Mouse (Mus musculus) small intestine, adult 2 months (tissue): ENCODE results near the gene Kmt2a.

ENCODE experiments used
- CTCF ChIP-seq: fragments of 200-500 bp; IDR thresholded peaks from 2 replicates; pipeline ENCODE4 v1.5.1; 2012; ENCODE audit warnings: low read depth, mild to moderate bottlenecking, control low read depth, inconsistent platforms, low read length, moderate library complexity, mixed read lengths; ENCODE audit not compliant: insufficient replicate concordance, insufficient read length; ENCODE audit errors: extremely low read depth
- POLR2A ChIP-seq: fragments of 200-500 bp; IDR thresholded peaks from 2 replicates; pipeline ENCODE4 v1.6.1; 2012; ENCODE audit warnings: low read depth, mild to moderate bottlenecking, control low read depth, inconsistent platforms, low read length, moderate library complexity

GRCm38 (mm10) chr9:44899716-44900115 is 18.6 kb upstream of the Kmt2a start:
- TF ChIP-seq CTCF (no peak), POLR2A (no peak)
